Mouse (Mus musculus) neutrophil, adult 5-6 weeks (primary cell): ENCODE measurements around the gene Syt17. TPM values are rescaled to one million over a fixed set of nuclear protein-coding genes. Genes with fewer than 3 reads are reported as not detected.

Experiments
- ATAC-seq: fragments of 151-379, 151-347 bp; 2 replicates; pipeline ENCODE4 v1.8.0; 2017; ENCODE audit warnings: mild to moderate bottlenecking, moderate TSS enrichment; ENCODE audit not compliant: insufficient number of reproducible peaks, poor library complexity, low FRiP score, severe bottlenecking; ENCODE audit errors: extremely low read depth
- total RNA-seq: library from RNA; stranded (forward); fragments of 200-1000 nt; gene quantifications from 2 replicates; pipeline ENCODE4 v1.2.3, GENCODE M21; 2017

Gene Syt17
- total RNA-seq, 1 experiment from 2014 or later: not detected

GRCm38 (mm10) chr7:118346432-118346831 is 101.6 kb downstream of the Syt17 start:
- ATAC-seq: peak; percentile 60

DNA sequence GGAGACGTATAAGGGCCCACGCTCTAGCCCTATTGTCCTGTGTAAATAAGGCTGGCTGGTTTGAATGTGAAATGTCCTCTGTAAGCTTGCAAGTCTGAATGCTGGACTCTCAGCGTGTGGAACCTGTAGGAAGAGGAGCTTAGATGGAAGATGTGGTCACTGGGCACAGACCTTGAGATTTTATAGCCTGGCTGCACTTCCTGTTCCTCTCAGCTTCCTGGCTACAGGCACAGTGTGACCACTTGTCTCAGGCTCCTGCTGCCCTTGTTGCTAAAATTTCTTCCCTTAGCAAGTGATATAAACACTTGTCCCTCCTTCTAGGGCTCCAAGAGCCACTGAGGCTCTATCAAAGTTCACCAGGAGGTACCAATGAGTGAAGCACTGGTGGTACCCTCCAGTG is 102.6 kb downstream of the Syt17 start:
- ATAC-seq: no peak

DNA sequence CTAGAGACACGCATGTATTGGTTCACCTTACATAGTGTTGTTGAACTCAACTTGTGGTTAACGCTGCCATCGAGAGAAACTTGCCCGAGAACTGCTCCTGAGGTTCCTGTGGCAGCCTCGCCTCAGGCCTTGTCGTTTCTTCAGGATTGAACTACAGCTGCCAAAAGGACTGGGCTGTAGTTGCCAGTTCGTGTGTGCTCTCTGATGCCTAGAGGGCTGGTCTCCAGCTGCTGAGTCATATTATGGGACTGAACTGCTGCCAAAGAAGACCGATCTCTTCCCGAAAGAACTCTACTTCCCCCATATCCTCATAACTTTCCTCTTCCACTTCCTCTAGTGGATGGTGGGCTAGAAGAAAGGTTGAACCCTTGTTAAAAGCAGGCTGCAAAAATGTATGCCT is 103.3 kb downstream of the Syt17 start:
- no peak for ATAC-seq

Other genes with a start within 250 kb of the Syt17 start
- 169 and 178 TPM in 2 replicates for gene Smg1, start 204.6 kb downstream of the Syt17 start, total RNA-seq
- 24.2 and 25.4 TPM in 2 replicates for gene Itpripl2, start 43.8 kb upstream of the Syt17 start, total RNA-seq
- 6.2 and 7.5 TPM in 2 replicates for gene Coq7, start 85.1 kb upstream of the Syt17 start, total RNA-seq
- 0.74 and 1.5 TPM in 2 replicates for gene Tmc7, start 136.5 kb upstream of the Syt17 start, total RNA-seq
- gene Tmc5, start 149.1 kb upstream of the Syt17 start, total RNA-seq: not detected in 2 replicates